Mouse (Mus musculus) thymus, postnatal 4 days (tissue): ENCODE measurements around the gene Nckap5.

Source experiments
- DNase-seq: peaks from one replicate; pipeline ENCODE4 v3.0.0; 2021

The Nckap5 gene

GRCm38 (mm10) chr1:126461527-126462354 lies 368.9 kb downstream of the Nckap5 start:
- no peak for DNase-seq

GRCm38 (mm10) chr1:126457739-126458138 lies 372.9 kb downstream of the Nckap5 start:
- no peak for DNase-seq

- DNase-seq, result no peak
Measured at GRCm38 (mm10) chr1:126454504-126455173, 376.0 kb downstream of the Nckap5 start.

GRCm38 (mm10) chr1:126451472-126451871 lies 379.1 kb downstream of the Nckap5 start:
- DNase-seq, result no peak

GRCm38 (mm10) chr1:126449424-126449823 lies 381.2 kb downstream of the Nckap5 start:
- no peak for DNase-seq

- DNase-seq, result no peak
Measured at GRCm38 (mm10) chr1:126443890-126444289, 386.7 kb downstream of the Nckap5 start.

- no peak for DNase-seq
Measured at GRCm38 (mm10) chr1:126442723-126443122, 387.9 kb downstream of the Nckap5 start.

- DNase-seq, result no peak
Measured at GRCm38 (mm10) chr1:126438000-126438572, 392.5 kb downstream of the Nckap5 start.

GRCm38 (mm10) chr1:126436937-126437667 lies 393.5 kb downstream of the Nckap5 start:
- no peak for DNase-seq

GRCm38 (mm10) chr1:126432285-126432684 lies 398.3 kb downstream of the Nckap5 start:
- no peak for DNase-seq

GRCm38 (mm10) chr1:126431594-126431993 lies 399.0 kb downstream of the Nckap5 start:
- DNase-seq, result peak; percentile 16

- no peak for DNase-seq
Measured at GRCm38 (mm10) chr1:126411426-126411825, 419.2 kb downstream of the Nckap5 start.

GRCm38 (mm10) chr1:126407886-126408285 lies 422.7 kb downstream of the Nckap5 start:
- peak; percentile 79 for DNase-seq

- no peak for DNase-seq
Measured at GRCm38 (mm10) chr1:126405543-126405942, 425.1 kb downstream of the Nckap5 start.

GRCm38 (mm10) chr1:126403970-126404369 lies 426.6 kb downstream of the Nckap5 start:
- DNase-seq, result no peak

- DNase-seq, result no peak
Measured at GRCm38 (mm10) chr1:126391204-126391603, 439.4 kb downstream of the Nckap5 start.

GRCm38 (mm10) chr1:126377339-126377980 lies 453.1 kb downstream of the Nckap5 start:
- DNase-seq, result no peak

- no peak for DNase-seq
Measured at GRCm38 (mm10) chr1:126366736-126367135, 463.9 kb downstream of the Nckap5 start.

- no peak for DNase-seq
Measured at GRCm38 (mm10) chr1:126364556-126364955, 466.0 kb downstream of the Nckap5 start.

GRCm38 (mm10) chr1:126360531-126361220 lies 469.9 kb downstream of the Nckap5 start:
- DNase-seq, result no peak

GRCm38 (mm10) chr1:126360111-126360510 lies 470.5 kb downstream of the Nckap5 start:
- DNase-seq, result no peak

- DNase-seq, result no peak
Measured at GRCm38 (mm10) chr1:126341806-126342205, 488.8 kb downstream of the Nckap5 start.
